Mouse (Mus musculus) hindbrain, embryonic 14.5 days (tissue): ENCODE data around the gene Olfr1279. TPM values are rescaled to one million over a fixed set of nuclear protein-coding genes. Genes with fewer than 3 reads are reported as not detected.

Experiments used
- polyA plus RNA-seq: library from polyadenylated mRNA; unstranded; fragments of >200 nt; fragmentation: Nextera tagmentation; extraction: Ambion mirVana; gene quantifications from 2 replicates; pipeline ENCODE4 v1.2.1, GENCODE M21; 2014

Gene Olfr1279
- polyA plus RNA-seq, 1 experiment from 2014 or later: not detected

Other genes with a start within 250 kb of the Olfr1279 start
- not detected in 2 replicates for gene Gm13941, start 194.7 kb upstream of the Olfr1279 start, polyA plus RNA-seq
- not detected in 2 replicates for gene Gm15130, start 147.7 kb upstream of the Olfr1279 start, polyA plus RNA-seq
- gene 4930430A15Rik, start 71.0 kb upstream of the Olfr1279 start, polyA plus RNA-seq: not detected in 2 replicates
- not detected in 2 replicates for gene Olfr1275, start 65.3 kb upstream of the Olfr1279 start, polyA plus RNA-seq
- not detected in 2 replicates for gene Olfr1276, start 46.1 kb upstream of the Olfr1279 start, polyA plus RNA-seq
- gene Olfr1277, start 26.5 kb upstream of the Olfr1279 start, polyA plus RNA-seq: not detected in 2 replicates
- gene Olfr1278, start 10.5 kb upstream of the Olfr1279 start, polyA plus RNA-seq: not detected in 2 replicates
- not detected in 2 replicates for gene Olfr1280, start 13.4 kb downstream of the Olfr1279 start, polyA plus RNA-seq
- not detected in 2 replicates for gene Olfr1281, start 25.9 kb downstream of the Olfr1279 start, polyA plus RNA-seq
- gene Olfr1282, start 35.4 kb downstream of the Olfr1279 start, polyA plus RNA-seq: not detected in 2 replicates
- gene Olfr1283, start 66.2 kb downstream of the Olfr1279 start, polyA plus RNA-seq: not detected in 2 replicates
- gene Olfr1284, start 74.9 kb downstream of the Olfr1279 start, polyA plus RNA-seq: not detected in 2 replicates
- gene Olfr1286, start 122.5 kb downstream of the Olfr1279 start, polyA plus RNA-seq: not detected in 2 replicates
- not detected in 2 replicates for gene Olfr1287, start 148.5 kb downstream of the Olfr1279 start, polyA plus RNA-seq
- not detected in 2 replicates for gene Olfr1288, start 173.5 kb downstream of the Olfr1279 start, polyA plus RNA-seq
- gene Olfr1289, start 180.2 kb downstream of the Olfr1279 start, polyA plus RNA-seq: not detected in 2 replicates
- not detected in 2 replicates for gene Olfr1290, start 193.2 kb downstream of the Olfr1279 start, polyA plus RNA-seq
- gene Olfr1291-ps1, start 196.5 kb downstream of the Olfr1279 start, polyA plus RNA-seq: not detected in 2 replicates
- not detected in 2 replicates for gene Olfr1293-ps, start 224.6 kb downstream of the Olfr1279 start, polyA plus RNA-seq
- gene Olfr1294, start 239.7 kb downstream of the Olfr1279 start, polyA plus RNA-seq: not detected in 2 replicates